In genomic region chr4:55527931-55528330, GRCm38 (mm10) we compare ENCODE assay signal across 14 mouse cellular contexts. TPM values are rescaled to one million over a fixed set of nuclear protein-coding genes. Genes with fewer than 3 reads are reported as not detected.
DNase-seq lines count a peak whose midpoint lies in the region; ATAC-seq lines count a peak whose summit lies in the region.
"Had no signal": no experiment of that assay in that cellular context is flagged by ENCODE, and none has a peak within 500 bp of the region (broad histone marks: within the 10 kb centered on the region; RNA-seq: fewer than 3 reads in every experiment).

No protein-coding gene starts in this region.

- WGBS in heart, embryonic 10.5 days, result 81% methylated on average over 12 of the region's 12 CpGs
- WGBS in neural tube, embryonic 15.5 days, result 85% methylated on average over 12 of the region's 12 CpGs
- 76% methylated on average over 12 of the region's 12 CpGs for WGBS in limb, embryonic 15.5 days

- no peak overlapping the region for H3K4me3 ChIP-seq in heart, embryonic 10.5 days
- H3K4me3 ChIP-seq in neural tube, embryonic 15.5 days (replicated peaks), result no peak overlapping the region
- H3K4me3 ChIP-seq in limb, embryonic 15.5 days, result peak overlapping the region; percentile 18
- H3K4me3 ChIP-seq: forebrain, embryonic 10.5 days; left cerebral cortex, adult 2 months; lung, embryonic 15.5 days; midbrain, embryonic 12.5 days had no signal

- H3K27me3 ChIP-seq in heart, embryonic 10.5 days (ENCODE audit: insufficient read depth, poor library complexity, severe bottlenecking), result peaks cover 17% of the 10 kb centered on the region
- H3K27me3 ChIP-seq in neural tube, embryonic 15.5 days (replicated peaks), result peaks cover 7% of the 10 kb centered on the region; the same call in 1 of the 2 replicates
- H3K27me3 ChIP-seq in limb, embryonic 15.5 days, result no peaks in the 10 kb centered on the region

- H3K4me1 ChIP-seq in heart, embryonic 10.5 days, result peaks cover 22% of the 10 kb centered on the region
- H3K4me1 ChIP-seq in neural tube, embryonic 15.5 days, result peaks cover 27% of the 10 kb centered on the region
- peaks cover 28% of the 10 kb centered on the region for H3K4me1 ChIP-seq in limb, embryonic 15.5 days

- no peak overlapping the region for H3K27ac ChIP-seq in heart, embryonic 10.5 days
- no peak overlapping the region for H3K27ac ChIP-seq in neural tube, embryonic 15.5 days (replicated peaks)
- no peak overlapping the region for H3K27ac ChIP-seq in limb, embryonic 15.5 days
- H3K27ac ChIP-seq: forebrain, embryonic 10.5 days; left cerebral cortex, adult 2 months; lung, embryonic 15.5 days; midbrain, embryonic 12.5 days had no signal

- no peak for ATAC-seq in neural tube, embryonic 15.5 days (ENCODE audit: low FRiP score)
- no peak for ATAC-seq in limb, embryonic 15.5 days (ENCODE audit: insufficient number of reproducible peaks, low FRiP score, low TSS enrichment, low read depth)

- H3K4me2 ChIP-seq in neural tube, embryonic 15.5 days, result 0 out of 2 replicates have a peak overlapping the region, but pooled peaks have one; percentile 6
- peak overlapping the region; percentile 22 for H3K4me2 ChIP-seq in limb, embryonic 15.5 days
- H3K4me2 ChIP-seq: lung, embryonic 15.5 days; midbrain, embryonic 12.5 days had no signal

- H3K36me3 ChIP-seq in heart, embryonic 10.5 days, result no peaks in the 10 kb centered on the region
- H3K36me3 ChIP-seq in neural tube, embryonic 15.5 days, result no peaks in the 10 kb centered on the region
- 0 out of 2 replicates have a peak, but pooled peaks cover 2% of the 10 kb centered on the region for H3K36me3 ChIP-seq in limb, embryonic 15.5 days
- H3K36me3 ChIP-seq: forebrain, embryonic 10.5 days; lung, embryonic 15.5 days; midbrain, embryonic 12.5 days had no signal

- intact Hi-C loops in heart, postnatal 36 days (cut with DNase I), result no loop called here

- DNase-seq in heart, postnatal 36 days, result peak; percentile 18 to 21
- DNase-seq in heart, embryonic 10.5 days (ENCODE audit: low spot score), result no peak
- DNase-seq in neural tube, embryonic 10.5 days (ENCODE audit: extremely low spot score, low spot score), result no peak
- no peak for DNase-seq in urinary bladder, postnatal 14 days (ENCODE audit: low spot score)
- DNase-seq in adrenal gland, postnatal 36 days, result no peak
- DNase-seq: cerebellum, adult 8-10 months; liver; right cerebral cortex, postnatal 4 days had no signal

- H3K9me3 ChIP-seq in heart, embryonic 10.5 days, result no peaks in the 10 kb centered on the region
- no peaks in the 10 kb centered on the region for H3K9me3 ChIP-seq in neural tube, embryonic 15.5 days (replicated peaks)
- H3K9me3 ChIP-seq in limb, embryonic 15.5 days, result no peaks in the 10 kb centered on the region
- H3K9me3 ChIP-seq: forebrain, embryonic 10.5 days; lung, embryonic 15.5 days; midbrain, embryonic 12.5 days had no signal

- H3K9ac ChIP-seq in neural tube, embryonic 15.5 days (replicated peaks), result no peak overlapping the region
- no peak overlapping the region for H3K9ac ChIP-seq in limb, embryonic 15.5 days
- H3K9ac ChIP-seq: lung, embryonic 15.5 days; midbrain, embryonic 12.5 days had no signal

RNA-seq across cellular contexts. Expression of gene Klf4, which starts 4.3 kb away (rescaled TPM):
- total RNA-seq in heart, postnatal 36 days (2021), result 10 to 100 TPM; 29.7 to 42.3 TPM
- polyA plus RNA-seq in heart, embryonic 10.5 days (2016; fragmentation: Nextera tagmentation; extraction: Ambion mirVana), result 2.1 TPM in 2 replicates
- polyA plus RNA-seq in neural tube, embryonic 15.5 days (2015; fragmentation: Nextera tagmentation; extraction: Ambion mirVana), result 3.7 and 4.9 TPM in 2 replicates
- 46.1 and 46.9 TPM in 2 replicates for polyA plus RNA-seq in limb, embryonic 15.5 days (2015; fragmentation: Nextera tagmentation; extraction: Ambion mirVana)
- total RNA-seq in adrenal gland, postnatal 36 days (2021), result 10 to 100 TPM; 15.4 to 28.8 TPM

Comparison
In these comparisons a context has a peak if more than half of its experiments do, and no peak if none do; other contexts are left out.
1. DNase-seq: peak in heart, postnatal 36 days (2 of 2); none in heart, embryonic 10.5 days (single experiment), neural tube, embryonic 10.5 days (single experiment), urinary bladder, postnatal 14 days (single experiment) and adrenal gland, postnatal 36 days (0 of 2).